Mouse (Mus musculus): ENCODE data around the gene Ap4e1. TPM values are rescaled to one million over a fixed set of nuclear protein-coding genes. Genes with fewer than 3 reads are reported as not detected.

Gene Ap4e1
- 8.7 and 9.3 TPM in 2 replicates for polyA plus RNA-seq (2014; fragmentation: Nextera tagmentation; extraction: Ambion mirVana)

- WGBS = under 1% methylated on average over 38 of the region's 40 CpGs
These were observed at the start of gene Ap4e1 for GRCm38 (mm10) chr2:127008469-127008998. Gene Ap4e1 (plus strand): TSS chr2:127008717.

GRCm38 (mm10) chr2:126961696-126962095, 46.8 kb upstream of the Ap4e1 start:
- ATAC-seq (replicated peaks; ENCODE audit: insufficient number of reproducible peaks, low FRiP score, low TSS enrichment, low read depth) (no peak), DNase-seq (ENCODE audit: low spot score) (no peak)
- H3K27me3 ChIP-seq (ENCODE audit: control insufficient read depth, insufficient read depth, low read length) = no peaks in the 10 kb centered on the region
- no peak overlapping the region for H3K4me3 ChIP-seq (ENCODE audit: low read depth, low read length)
- no peak overlapping the region for H3K4me2 ChIP-seq (ENCODE audit: low read depth, low read length)
- H3K9me3 ChIP-seq (replicated peaks; ENCODE audit: control insufficient read depth, low read length) = no peaks in the 10 kb centered on the region
- H3K36me3 ChIP-seq (replicated peaks; ENCODE audit: control insufficient read depth, insufficient read depth, low read depth, low read length) = no peaks in the 10 kb centered on the region
- 76% methylated on average over 2 of the region's 2 CpGs for WGBS
- H3K9ac ChIP-seq (replicated peaks; ENCODE audit: low read length) = no peak overlapping the region
- no peak overlapping the region for H3K27ac ChIP-seq (replicated peaks; ENCODE audit: low read depth, low read length)
- no peaks in the 10 kb centered on the region for H3K4me1 ChIP-seq (ENCODE audit: control insufficient read depth, insufficient read depth, low read length)

More at GRCm38 (mm10) chr2:127008469-127008998, at the start of gene Ap4e1:
- no peak within 1 kb of the TSS; the same call in 1 of the 2 replicates for H3K27ac ChIP-seq (replicated peaks; ENCODE audit: low read depth, low read length)
- H3K4me1 ChIP-seq (ENCODE audit: control insufficient read depth, insufficient read depth, low read length) = no peaks in the 10 kb centered on the region
- ATAC-seq (replicated peaks; ENCODE audit: insufficient number of reproducible peaks, low FRiP score, low TSS enrichment, low read depth) (peak; percentile 79), DNase-seq (ENCODE audit: low spot score) (peak; percentile 97)
- H3K9me3 ChIP-seq (replicated peaks; ENCODE audit: control insufficient read depth, low read length) = no peaks in the 10 kb centered on the region
- H3K4me3 ChIP-seq (ENCODE audit: low read depth, low read length) = peak within 1 kb of the TSS; percentile 82
- no peaks in the 10 kb centered on the region for H3K36me3 ChIP-seq (replicated peaks; ENCODE audit: control insufficient read depth, insufficient read depth, low read depth, low read length)
- no peaks in the 10 kb centered on the region for H3K27me3 ChIP-seq (ENCODE audit: control insufficient read depth, insufficient read depth, low read length)
- peak within 1 kb of the TSS; percentile 61 for H3K4me2 ChIP-seq (ENCODE audit: low read depth, low read length)
- H3K9ac ChIP-seq (replicated peaks; ENCODE audit: low read length) = peak within 1 kb of the TSS; percentile 85

GRCm38 (mm10) chr2:126977428-126977827, 31.1 kb upstream of the Ap4e1 start:
- Histone ChIP-seq H3K27ac (replicated peaks; ENCODE audit: low read depth, low read length) (no peak overlapping the region), H3K4me2 (ENCODE audit: low read depth, low read length) (no peak overlapping the region), H3K4me1 (ENCODE audit: control insufficient read depth, insufficient read depth, low read length) (no peaks in the 10 kb centered on the region), H3K4me3 (ENCODE audit: low read depth, low read length) (no peak overlapping the region), H3K27me3 (ENCODE audit: control insufficient read depth, insufficient read depth, low read length) (no peaks in the 10 kb centered on the region), H3K36me3 (replicated peaks; ENCODE audit: control insufficient read depth, insufficient read depth, low read depth, low read length) (no peaks in the 10 kb centered on the region), H3K9ac (replicated peaks; ENCODE audit: low read length) (no peak overlapping the region), H3K9me3 (replicated peaks; ENCODE audit: control insufficient read depth, low read length) (no peaks in the 10 kb centered on the region)
- DNase-seq (ENCODE audit: low spot score) (no peak), ATAC-seq (replicated peaks; ENCODE audit: insufficient number of reproducible peaks, low FRiP score, low TSS enrichment, low read depth) (no peak)
- 76% methylated on average over 6 of the region's 6 CpGs for WGBS

GRCm38 (mm10) chr2:126983221-126983620, 25.3 kb upstream of the Ap4e1 start:
- H3K27ac ChIP-seq (replicated peaks; ENCODE audit: low read depth, low read length) = no peak overlapping the region
- H3K9ac ChIP-seq (replicated peaks; ENCODE audit: low read length) = no peak overlapping the region
- ATAC-seq (replicated peaks; ENCODE audit: insufficient number of reproducible peaks, low FRiP score, low TSS enrichment, low read depth) (no peak), DNase-seq (ENCODE audit: low spot score) (no peak)
- H3K4me1 ChIP-seq (ENCODE audit: control insufficient read depth, insufficient read depth, low read length) = no peaks in the 10 kb centered on the region
- H3K27me3 ChIP-seq (ENCODE audit: control insufficient read depth, insufficient read depth, low read length) = no peaks in the 10 kb centered on the region
- H3K36me3 ChIP-seq (replicated peaks; ENCODE audit: control insufficient read depth, insufficient read depth, low read depth, low read length) = no peaks in the 10 kb centered on the region
- WGBS = 52% methylated on average over 4 of the region's 4 CpGs
- no peak overlapping the region for H3K4me3 ChIP-seq (ENCODE audit: low read depth, low read length)
- no peaks in the 10 kb centered on the region for H3K9me3 ChIP-seq (replicated peaks; ENCODE audit: control insufficient read depth, low read length)
- no peak overlapping the region for H3K4me2 ChIP-seq (ENCODE audit: low read depth, low read length)

GRCm38 (mm10) chr2:126989919-126990318, 18.6 kb upstream of the Ap4e1 start:
- no peaks in the 10 kb centered on the region for H3K36me3 ChIP-seq (replicated peaks; ENCODE audit: control insufficient read depth, insufficient read depth, low read depth, low read length)
- no peak overlapping the region for H3K4me2 ChIP-seq (ENCODE audit: low read depth, low read length)
- DNase-seq (ENCODE audit: low spot score) (no peak), ATAC-seq (replicated peaks; ENCODE audit: insufficient number of reproducible peaks, low FRiP score, low TSS enrichment, low read depth) (no peak)
- no peak overlapping the region for H3K9ac ChIP-seq (replicated peaks; ENCODE audit: low read length)
- no peaks in the 10 kb centered on the region for H3K4me1 ChIP-seq (ENCODE audit: control insufficient read depth, insufficient read depth, low read length)
- H3K27ac ChIP-seq (replicated peaks; ENCODE audit: low read depth, low read length) = no peak overlapping the region
- no peaks in the 10 kb centered on the region for H3K9me3 ChIP-seq (replicated peaks; ENCODE audit: control insufficient read depth, low read length)
- 82% methylated on average over 6 of the region's 6 CpGs for WGBS
- no peak overlapping the region for H3K4me3 ChIP-seq (ENCODE audit: low read depth, low read length)
- H3K27me3 ChIP-seq (ENCODE audit: control insufficient read depth, insufficient read depth, low read length) = no peaks in the 10 kb centered on the region

- WGBS = 63% methylated on average over 12 of the region's 12 CpGs
- H3K9ac ChIP-seq (replicated peaks; ENCODE audit: low read length) = no peak overlapping the region
- no peak overlapping the region for H3K27ac ChIP-seq (replicated peaks; ENCODE audit: low read depth, low read length)
These were observed 15.8 kb upstream of the Ap4e1 start for GRCm38 (mm10) chr2:126992742-126993141.

GRCm38 (mm10) chr2:126994384-126995166, 13.9 kb upstream of the Ap4e1 start:
- Histone ChIP-seq H3K27me3 (ENCODE audit: control insufficient read depth, insufficient read depth, low read length) (no peaks in the 10 kb centered on the region), H3K9ac (replicated peaks; ENCODE audit: low read length) (no peak overlapping the region), H3K27ac (replicated peaks; ENCODE audit: low read depth, low read length) (no peak overlapping the region), H3K4me2 (ENCODE audit: low read depth, low read length) (no peak overlapping the region), H3K36me3 (replicated peaks; ENCODE audit: control insufficient read depth, insufficient read depth, low read depth, low read length) (no peaks in the 10 kb centered on the region), H3K4me3 (ENCODE audit: low read depth, low read length) (no peak overlapping the region), H3K4me1 (ENCODE audit: control insufficient read depth, insufficient read depth, low read length) (no peaks in the 10 kb centered on the region), H3K9me3 (replicated peaks; ENCODE audit: control insufficient read depth, low read length) (no peaks in the 10 kb centered on the region)
- DNase-seq (ENCODE audit: low spot score) = no peak
- no peak for ATAC-seq (replicated peaks; ENCODE audit: insufficient number of reproducible peaks, low FRiP score, low TSS enrichment, low read depth)
- WGBS = 85% methylated on average over 6 of the region's 6 CpGs

More at GRCm38 (mm10) chr2:126992742-126993141, 15.8 kb upstream of the Ap4e1 start:
- H3K4me2 ChIP-seq (ENCODE audit: low read depth, low read length) = no peak overlapping the region
- H3K4me1 ChIP-seq (ENCODE audit: control insufficient read depth, insufficient read depth, low read length) = no peaks in the 10 kb centered on the region
- H3K36me3 ChIP-seq (replicated peaks; ENCODE audit: control insufficient read depth, insufficient read depth, low read depth, low read length) = no peaks in the 10 kb centered on the region
- DNase-seq (ENCODE audit: low spot score) (no peak), ATAC-seq (replicated peaks; ENCODE audit: insufficient number of reproducible peaks, low FRiP score, low TSS enrichment, low read depth) (no peak)
- no peak overlapping the region for H3K4me3 ChIP-seq (ENCODE audit: low read depth, low read length)
- H3K27me3 ChIP-seq (ENCODE audit: control insufficient read depth, insufficient read depth, low read length) = no peaks in the 10 kb centered on the region
- no peaks in the 10 kb centered on the region for H3K9me3 ChIP-seq (replicated peaks; ENCODE audit: control insufficient read depth, low read length)

GRCm38 (mm10) chr2:126996737-126997136, 11.8 kb upstream of the Ap4e1 start:
- no peak overlapping the region for H3K4me2 ChIP-seq (ENCODE audit: low read depth, low read length)
- H3K27ac ChIP-seq (replicated peaks; ENCODE audit: low read depth, low read length) = no peak overlapping the region
- no peaks in the 10 kb centered on the region for H3K27me3 ChIP-seq (ENCODE audit: control insufficient read depth, insufficient read depth, low read length)
- 23% methylated on average over 5 of the region's 5 CpGs for WGBS
- no peaks in the 10 kb centered on the region for H3K4me1 ChIP-seq (ENCODE audit: control insufficient read depth, insufficient read depth, low read length)
- no peaks in the 10 kb centered on the region for H3K36me3 ChIP-seq (replicated peaks; ENCODE audit: control insufficient read depth, insufficient read depth, low read depth, low read length)
- H3K9me3 ChIP-seq (replicated peaks; ENCODE audit: control insufficient read depth, low read length) = no peaks in the 10 kb centered on the region
- DNase-seq (ENCODE audit: low spot score) (peak; percentile 76), ATAC-seq (replicated peaks; ENCODE audit: insufficient number of reproducible peaks, low FRiP score, low TSS enrichment, low read depth) (no peak)
- H3K9ac ChIP-seq (replicated peaks; ENCODE audit: low read length) = no peak overlapping the region
- H3K4me3 ChIP-seq (ENCODE audit: low read depth, low read length) = no peak overlapping the region
